Mouse (Mus musculus): Measurements from ENCODE around the gene Cercam.
A peak's percentile ranks its signal among the peaks of the same experiment; 100 is the strongest.
"Not testable (repeated sequence)": the region's sequence is repeated elsewhere in the genome, so short reads cannot be mapped to it uniquely, and the experiment has no call there.

Gene Cercam

GRCm38 (mm10) chr2:29853736-29854135 lies 15.2 kb upstream of the Cercam start:
- DNase-seq (ENCODE audit: low read depth, low spot score) = no peak

GRCm38 (mm10) chr2:29855585-29856210 lies 13.3 kb upstream of the Cercam start:
- DNase-seq (ENCODE audit: low read depth, low spot score) = no peak

- no peak for DNase-seq (ENCODE audit: low read depth, low spot score)
These were observed 12.3 kb upstream of the Cercam start for GRCm38 (mm10) chr2:29856451-29857260.

GRCm38 (mm10) chr2:29857341-29857740 lies 11.6 kb upstream of the Cercam start:
- DNase-seq (ENCODE audit: low read depth, low spot score) = no peak

GRCm38 (mm10) chr2:29857967-29858366 lies 11.0 kb upstream of the Cercam start:
- no peak for DNase-seq (ENCODE audit: low read depth, low spot score)

GRCm38 (mm10) chr2:29858748-29859473 lies 10.1 kb upstream of the Cercam start:
- no peak for DNase-seq (ENCODE audit: low read depth, low spot score)

- no peak for DNase-seq (ENCODE audit: low read depth, low spot score)
These were observed 3.8 kb upstream of the Cercam start for GRCm38 (mm10) chr2:29865125-29865524.

GRCm38 (mm10) chr2:29869646-29870451 lies 885 bp downstream of the Cercam start:
- no peak for DNase-seq (ENCODE audit: low read depth, low spot score)

- DNase-seq (ENCODE audit: low read depth, low spot score) = no peak
These were observed 3.8 kb downstream of the Cercam start for GRCm38 (mm10) chr2:29872581-29873295.

GRCm38 (mm10) chr2:29873801-29874200 lies 4.8 kb downstream of the Cercam start:
- no peak for DNase-seq (ENCODE audit: low read depth, low spot score)

- no peak for DNase-seq (ENCODE audit: low read depth, low spot score)
These were observed 9.1 kb downstream of the Cercam start for GRCm38 (mm10) chr2:29878061-29878460.

GRCm38 (mm10) chr2:29879191-29879590 lies 10.2 kb downstream of the Cercam start:
- no peak for DNase-seq (ENCODE audit: low read depth, low spot score)

GRCm38 (mm10) chr2:29879964-29880830 lies 11.2 kb downstream of the Cercam start:
- no peak for DNase-seq (ENCODE audit: low read depth, low spot score)

- not testable (repeated sequence) for DNase-seq (ENCODE audit: low read depth, low spot score)
These were observed 17.8 kb downstream of the Cercam start for GRCm38 (mm10) chr2:29886659-29887292.

GRCm38 (mm10) chr2:29889066-29889944 lies 20.3 kb downstream of the Cercam start, which contains the start of gene Odf2:
TSS of gene Odf2 (plus strand) at chr2:29889221.
- peak; percentile 95 for DNase-seq (ENCODE audit: low read depth, low spot score)

GRCm38 (mm10) chr2:29889991-29890833 lies 21.2 kb downstream of the Cercam start:
- DNase-seq (ENCODE audit: low read depth, low spot score) = peak; percentile 30

GRCm38 (mm10) chr2:29891773-29892172 lies 22.8 kb downstream of the Cercam start:
- DNase-seq (ENCODE audit: low read depth, low spot score) = no peak

Data from brain, embryonic 18.5 days (tissue).